Mouse (Mus musculus): ENCODE measurements around the gene 2010111I01Rik.

DNA sequence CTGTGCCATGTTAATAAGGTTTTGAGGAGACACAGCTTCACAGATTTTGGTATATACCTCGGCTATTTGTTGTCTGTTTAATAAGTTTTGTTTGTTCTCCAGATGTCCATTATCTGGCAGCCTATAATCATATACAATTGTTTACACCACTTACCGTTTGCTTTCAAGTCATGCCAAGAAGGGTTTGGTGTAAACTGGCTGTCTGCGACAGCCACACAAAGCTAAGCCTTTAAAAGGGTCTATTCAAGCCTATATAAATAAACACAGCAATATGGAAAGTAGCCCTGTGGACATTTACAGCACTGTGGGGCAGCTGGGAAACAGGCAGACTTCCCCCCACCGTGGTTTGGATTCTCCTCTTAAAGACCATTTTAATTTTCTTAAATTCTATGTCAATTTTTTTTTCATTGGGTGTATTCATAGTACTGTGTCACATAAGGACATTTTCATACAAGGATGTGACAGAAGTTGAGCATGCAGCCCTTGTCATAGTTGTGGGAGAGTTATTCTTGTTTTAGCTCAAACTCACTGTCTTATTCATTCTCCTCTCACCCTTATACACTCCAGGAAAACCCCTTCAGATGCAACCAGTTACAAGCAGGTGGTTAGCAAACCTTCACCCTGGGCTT is 15.0 kb upstream of the 2010111I01Rik start:
- no peak for TF ChIP-seq ZNF384 (IDR thresholded peaks at IDR 0.05; ENCODE audit: low read depth, low read length)
- TF ChIP-seq ZC3H11A (IDR thresholded peaks at IDR 0.05; ENCODE audit: borderline replicate concordance, low read depth, low read length): no peak
- TF ChIP-seq CHD2 (IDR thresholded peaks at IDR 0.05; ENCODE audit: low read depth, low read length): no peak
